Mouse (Mus musculus) CD4-positive, CD25-positive, alpha-beta regulatory T cell, adult 4 months (primary cell): ENCODE results near the gene Mgp. TPM values are rescaled to one million over a fixed set of nuclear protein-coding genes. Genes with fewer than 3 reads are reported as not detected.

Experiments used
- ATAC-seq: one replicate; pipeline ENCODE4 v1.8.0; 2017
- polyA plus RNA-seq, 2 experiments: library from polyadenylated mRNA; unstranded; fragments of 100-300 nt; shearing (Covaris generic); gene quantifications; one replicate each; pipeline ENCODE4 v1.2.1; 2017

Gene Mgp
- polyA plus RNA-seq = not detected

- no peak for ATAC-seq
Observed at GRCm38 (mm10) chr6:136875670-136876069, at the start of gene Mgp. Gene Mgp, minus strand, starts transcription at chr6:136875823.

GRCm38 (mm10) chr6:136925049-136925448, 49.4 kb upstream of the Mgp start:
- ATAC-seq = no peak

- no peak for ATAC-seq
Observed at GRCm38 (mm10) chr6:136923532-136923931, 47.9 kb upstream of the Mgp start, which contains the start of gene Pde6h. Gene Pde6h, plus strand, starts transcription at chr6:136923832.

GRCm38 (mm10) chr6:136922871-136923270, 47.2 kb upstream of the Mgp start:
- no peak for ATAC-seq

- ATAC-seq = no peak
Observed at GRCm38 (mm10) chr6:136922080-136922479, 46.5 kb upstream of the Mgp start, which contains the start of gene Erp27. Gene Erp27, minus strand, starts transcription at chr6:136922180.

GRCm38 (mm10) chr6:136921601-136922000, 46.0 kb upstream of the Mgp start:
- ATAC-seq = no peak

- ATAC-seq = peak; percentile 69
Observed at GRCm38 (mm10) chr6:136920320-136921257, 45.0 kb upstream of the Mgp start.

GRCm38 (mm10) chr6:136917885-136918284, 42.3 kb upstream of the Mgp start:
- no peak for ATAC-seq

GRCm38 (mm10) chr6:136915721-136916395, 40.2 kb upstream of the Mgp start:
- ATAC-seq = no peak

GRCm38 (mm10) chr6:136914234-136914633, 38.6 kb upstream of the Mgp start:
- ATAC-seq = no peak

GRCm38 (mm10) chr6:136913384-136914126, 37.9 kb upstream of the Mgp start:
- ATAC-seq = no peak

- ATAC-seq = no peak
Observed at GRCm38 (mm10) chr6:136912751-136913265, 37.2 kb upstream of the Mgp start.

GRCm38 (mm10) chr6:136910247-136910890, 34.7 kb upstream of the Mgp start:
- ATAC-seq = no peak

- ATAC-seq = no peak
Observed at GRCm38 (mm10) chr6:136906937-136907293, 31.3 kb upstream of the Mgp start.

- ATAC-seq = no peak
Observed at GRCm38 (mm10) chr6:136906283-136906936, 30.8 kb upstream of the Mgp start.

- no peak for ATAC-seq
Observed at GRCm38 (mm10) chr6:136903885-136904470, 28.4 kb upstream of the Mgp start.

- peak; percentile 17 for ATAC-seq
Observed at GRCm38 (mm10) chr6:136902527-136902926, 26.9 kb upstream of the Mgp start.

GRCm38 (mm10) chr6:136901010-136901409, 25.4 kb upstream of the Mgp start:
- ATAC-seq = no peak

GRCm38 (mm10) chr6:136900369-136901009, 24.9 kb upstream of the Mgp start:
- ATAC-seq = peak; percentile 35

GRCm38 (mm10) chr6:136898954-136899353, 23.3 kb upstream of the Mgp start:
- ATAC-seq = peak; percentile 88

GRCm38 (mm10) chr6:136898222-136898621, 22.6 kb upstream of the Mgp start:
- ATAC-seq = no peak
